Comparison of ENCODE assay signal across 8 mouse cellular contexts in genomic region chr1:172562641-172563464, GRCm38 (mm10). TPM values are rescaled to one million over a fixed set of nuclear protein-coding genes. Genes with fewer than 3 reads are reported as not detected.
DNase-seq lines count a peak whose midpoint lies in the region; ATAC-seq and TF ChIP-seq lines count a peak whose summit lies in the region.

No protein-coding gene starts in this region.

- no peak for TF ChIP-seq EP300 in CH12.LX (IDR thresholded peaks at IDR 0.05; ENCODE audit: low read length)

- 2% methylated on average over 66 of the region's 66 CpGs for WGBS in forebrain, postnatal 0 days
- WGBS in lung, adult 2 months: under 1% methylated on average over 66 of the region's 66 CpGs
- under 1% methylated on average over 66 of the region's 66 CpGs for WGBS in neural tube, embryonic 15.5 days

- in situ Hi-C loops in CH12.LX (cut with MboI; ENCODE audit: low pct_ligation_motif_present, low pct_unique_long_range_greater_than_20kb, low sequenced_read_pairs): no loop called here

- peak; percentile 93 for ATAC-seq in forebrain, postnatal 0 days
- peak; percentile 90 for ATAC-seq in neural tube, embryonic 15.5 days (ENCODE audit: low FRiP score)

- TF ChIP-seq CTCF in CH12.LX (conservative IDR thresholded peaks at IDR 0.05 in 1 of 2, IDR thresholded peaks at IDR 0.05 in 1 of 2; ENCODE audit: low read depth in 2 of 2, low read length in 2 of 2): peak in 1 of 2 experiments; percentile 69; a peak in 2 of 4 replicates
- TF ChIP-seq CTCF in forebrain, postnatal 0 days (IDR thresholded peaks at IDR 0.05; ENCODE audit: low read depth): peak; percentile 79
- peak; percentile 85 for TF ChIP-seq CTCF in layer of hippocampus, adult 2 months (conservative IDR thresholded peaks at IDR 0.05)
- TF ChIP-seq CTCF in lung, adult 2 months (IDR thresholded peaks at IDR 0.05; ENCODE audit: insufficient read depth, low read length): peak; percentile 56

- H3K4me2 ChIP-seq in CH12.LX (ENCODE audit: insufficient read depth, low read depth, poor library complexity, severe bottlenecking): peak overlapping the region; percentile 85
- H3K4me2 ChIP-seq in forebrain, postnatal 0 days (ENCODE audit: low read depth): peak overlapping the region; percentile 97
- peak overlapping the region; percentile 91 for H3K4me2 ChIP-seq in neural tube, embryonic 15.5 days

- DNase-seq in CH12.LX (ENCODE audit: extremely low read depth): peak; percentile 41
- DNase-seq in cerebellum, adult 11 months: peak; percentile 66
- peak; percentile 83 for DNase-seq in forebrain, postnatal 0 days
- peak; percentile 73 for DNase-seq in heart, postnatal 4 days
- DNase-seq in layer of hippocampus, adult 2 months (ENCODE audit: low spot score in 2 of 2): peak; percentile 37 to 61
- DNase-seq in lung, adult 2 months: peak; percentile 81
- DNase-seq in thymus, adult 18-20 months: peak; percentile 37 to 48

- TF ChIP-seq POLR2A in CH12.LX (IDR thresholded peaks at IDR 0.05; ENCODE audit: low read depth, low read length): no peak
- TF ChIP-seq POLR2A in lung, adult 2 months (IDR thresholded peaks at IDR 0.05; ENCODE audit: borderline replicate concordance, extremely low read depth, low read depth, low read length): no peak; the same call in 1 of the 2 replicates

- H3K27me3 ChIP-seq in CH12.LX (replicated peaks): peaks cover 82% of the 10 kb centered on the region
- peaks cover 12% of the 10 kb centered on the region for H3K27me3 ChIP-seq in forebrain, postnatal 0 days (ENCODE audit: insufficient read depth, low read length)
- peaks cover 8% of the 10 kb centered on the region for H3K27me3 ChIP-seq in neural tube, embryonic 15.5 days (replicated peaks)

- peaks cover 0 to 17% of the 10 kb centered on the region in 2 experiments; a peak in 2 of 4 replicates for H3K4me1 ChIP-seq in CH12.LX (ENCODE audit: control insufficient read depth in 1 of 2, insufficient read depth in 2 of 2)
- no peaks in the 10 kb centered on the region for H3K4me1 ChIP-seq in forebrain, postnatal 0 days (ENCODE audit: insufficient read depth)
- H3K4me1 ChIP-seq in lung, adult 2 months (ENCODE audit: control insufficient read depth, insufficient read depth, low read length): peaks cover 8% of the 10 kb centered on the region
- H3K4me1 ChIP-seq in neural tube, embryonic 15.5 days: peaks cover 19% of the 10 kb centered on the region

- H3K4me3 ChIP-seq in CH12.LX (replicated peaks in 1 of 3; ENCODE audit: low read depth in 2 of 3, low read length in 2 of 3, poor library complexity in 1 of 3): peak overlapping the region; percentile 18 to 55 (median 48)
- H3K4me3 ChIP-seq in forebrain, postnatal 0 days (ENCODE audit: low read depth, low read length): peak overlapping the region; percentile 72
- peak overlapping the region; percentile 70 for H3K4me3 ChIP-seq in layer of hippocampus, adult 2 months
- peak overlapping the region; percentile 70 for H3K4me3 ChIP-seq in lung, adult 2 months (replicated peaks; ENCODE audit: extremely low read depth, low read depth, low read length)
- H3K4me3 ChIP-seq in neural tube, embryonic 15.5 days (replicated peaks): peak overlapping the region; percentile 70

- peak; percentile 34 for TF ChIP-seq RAD21 in CH12.LX (IDR thresholded peaks at IDR 0.05; ENCODE audit: low read depth, low read length)

- no peaks in the 10 kb centered on the region for H3K79me2 ChIP-seq in CH12.LX (replicated peaks; ENCODE audit: control insufficient read depth, extremely low read depth, insufficient read depth, poor library complexity, severe bottlenecking)

- dilution Hi-C loops in CH12.LX (cut with MboI; ENCODE audit: extremely low pct_ligation_motif_present, extremely low pct_unique_long_range_greater_than_20kb, low sequenced_read_pairs): no loop called here

- H3K9ac ChIP-seq in CH12.LX (ENCODE audit: insufficient read depth, low read depth): 0 out of 2 replicates have a peak overlapping the region, but pooled peaks have one; percentile 0
- peak overlapping the region; percentile 73 for H3K9ac ChIP-seq in forebrain, postnatal 0 days
- H3K9ac ChIP-seq in neural tube, embryonic 15.5 days (replicated peaks): peak overlapping the region; percentile 72

- H3K36me3 ChIP-seq in CH12.LX (replicated peaks in 1 of 2; ENCODE audit: control insufficient read depth in 1 of 2, insufficient read depth in 1 of 2, low read length in 1 of 2): no peaks in the 10 kb centered on the region
- no peaks in the 10 kb centered on the region for H3K36me3 ChIP-seq in forebrain, postnatal 0 days (ENCODE audit: insufficient read depth)
- H3K36me3 ChIP-seq in neural tube, embryonic 15.5 days: no peaks in the 10 kb centered on the region

- H3K9me3 ChIP-seq in CH12.LX (replicated peaks; ENCODE audit: low read length): no peaks in the 10 kb centered on the region
- H3K9me3 ChIP-seq in forebrain, postnatal 0 days (ENCODE audit: low read length): no peaks in the 10 kb centered on the region
- no peaks in the 10 kb centered on the region for H3K9me3 ChIP-seq in neural tube, embryonic 15.5 days (replicated peaks)

- no peak overlapping the region for H3K27ac ChIP-seq in CH12.LX (ENCODE audit: insufficient read depth, low read depth)
- peak overlapping the region; percentile 21; the same call in 1 of the 2 replicates for H3K27ac ChIP-seq in forebrain, postnatal 0 days (ENCODE audit: low read depth, low read length)
- H3K27ac ChIP-seq in layer of hippocampus, adult 2 months: peak overlapping the region; percentile 79
- H3K27ac ChIP-seq in neural tube, embryonic 15.5 days (replicated peaks): peak overlapping the region; percentile 85

TF ChIP-seq in CH12.LX, 34 proteins besides CTCF, POLR2A, EP300 and RAD21:
- TF ChIP-seq SIN3A (IDR thresholded peaks at IDR 0.05; ENCODE audit: low read length) (0 out of 2 replicates have a peak, but pooled peaks have one; percentile 33), JUN (IDR thresholded peaks at IDR 0.05; ENCODE audit: insufficient read depth, low read depth, low read length) (no peak), SMC3 (IDR thresholded peaks at IDR 0.05; ENCODE audit: low read depth, low read length) (peak; percentile 66), MYC (IDR thresholded peaks at IDR 0.05; ENCODE audit: low read depth, low read length) (no peak)

RNA-seq across cellular contexts. Expression of gene Vsig8, which starts 7.1 kb away (rescaled TPM):
- 0.13 and 0.17 TPM in 2 replicates for total RNA-seq in CH12.LX (2012; rRNA removed)
- not detected in 2 replicates for total RNA-seq in CH12.LX (2014; rRNA removed)
- polyA plus RNA-seq in CH12.LX (2012; ENCODE audit: insufficient read length, low read depth): 0.18 and 0.29 TPM in 2 replicates
- 0.71 and 1.0 TPM in 2 replicates for total RNA-seq in forebrain, postnatal 0 days (2014; rRNA removed)
- polyA plus RNA-seq in forebrain, postnatal 0 days (2015; fragmentation: Nextera tagmentation; extraction: Ambion mirVana): 0.45 and 0.67 TPM in 2 replicates
- under 1 TPM in 1 of 2 experiments, not detected in 1; 0.17 TPM for total RNA-seq in heart, postnatal 4 days (2021)
- total RNA-seq in layer of hippocampus, adult 2 months (2021): under 1 TPM; 0.41 to 0.61 TPM
- 0.37 and 12.5 TPM in 2 replicates for polyA plus RNA-seq in lung, adult 2 months (2012; rRNA removed)
- 1.4 and 1.9 TPM in 2 replicates for polyA plus RNA-seq in neural tube, embryonic 15.5 days (2015; fragmentation: Nextera tagmentation; extraction: Ambion mirVana)

RNA-seq across cellular contexts. Expression of gene Slamf8, which starts 27.5 kb away (rescaled TPM):
- total RNA-seq in CH12.LX (2012; rRNA removed): 0.30 and 0.42 TPM in 2 replicates
- total RNA-seq in CH12.LX (2014; rRNA removed): 1.00 and 1.1 TPM in 2 replicates
- polyA plus RNA-seq in CH12.LX (2012; ENCODE audit: insufficient read length, low read depth): 1.8 and 2.3 TPM in 2 replicates
- not detected in 2 replicates for total RNA-seq in forebrain, postnatal 0 days (2014; rRNA removed)
- polyA plus RNA-seq in forebrain, postnatal 0 days (2015; fragmentation: Nextera tagmentation; extraction: Ambion mirVana): 0.08 TPM in 1 of 2 replicates, not detected in the other
- total RNA-seq in heart, postnatal 4 days (2021): not detected
- not detected for total RNA-seq in layer of hippocampus, adult 2 months (2021)
- 2.0 and 2.9 TPM in 2 replicates for polyA plus RNA-seq in lung, adult 2 months (2012; rRNA removed)
- polyA plus RNA-seq in neural tube, embryonic 15.5 days (2015; fragmentation: Nextera tagmentation; extraction: Ambion mirVana): 0.33 TPM in 1 of 2 replicates, not detected in the other

RNA-seq across cellular contexts. Expression of gene Fcrl6, which starts 39.5 kb away (rescaled TPM):
- total RNA-seq in CH12.LX (2012; rRNA removed) (not detected in 2 replicates), CH12.LX (2014; rRNA removed) (not detected in 2 replicates)
- not detected in 2 replicates for polyA plus RNA-seq in CH12.LX (2012; ENCODE audit: insufficient read length, low read depth)
- total RNA-seq in forebrain, postnatal 0 days (2014; rRNA removed): not detected in 2 replicates
- polyA plus RNA-seq in forebrain, postnatal 0 days (2015; fragmentation: Nextera tagmentation; extraction: Ambion mirVana): 0.18 TPM in 1 of 2 replicates, not detected in the other
- total RNA-seq in heart, postnatal 4 days (2021): not detected
- total RNA-seq in layer of hippocampus, adult 2 months (2021): not detected
- polyA plus RNA-seq in lung, adult 2 months (2012; rRNA removed): not detected in 2 replicates
- polyA plus RNA-seq in neural tube, embryonic 15.5 days (2015; fragmentation: Nextera tagmentation; extraction: Ambion mirVana): 0.22 and 0.27 TPM in 2 replicates

RNA-seq across cellular contexts. Expression of gene Cfap45, which starts 42.3 kb away (rescaled TPM):
- total RNA-seq in CH12.LX (2012; rRNA removed): not detected in 2 replicates
- not detected in 2 replicates for total RNA-seq in CH12.LX (2014; rRNA removed)
- polyA plus RNA-seq in CH12.LX (2012; ENCODE audit: insufficient read length, low read depth): not detected in 2 replicates
- 3.0 and 5.1 TPM in 2 replicates for total RNA-seq in forebrain, postnatal 0 days (2014; rRNA removed)
- polyA plus RNA-seq in forebrain, postnatal 0 days (2015; fragmentation: Nextera tagmentation; extraction: Ambion mirVana): 3.9 and 5.5 TPM in 2 replicates
- 1 to 10 TPM; 3.3 to 3.5 TPM for total RNA-seq in heart, postnatal 4 days (2021)
- total RNA-seq in layer of hippocampus, adult 2 months (2021): 1 to 10 TPM; 4.2 to 4.8 TPM
- polyA plus RNA-seq in lung, adult 2 months (2012; rRNA removed): 7.1 and 7.3 TPM in 2 replicates
- 3.8 and 4.3 TPM in 2 replicates for polyA plus RNA-seq in neural tube, embryonic 15.5 days (2015; fragmentation: Nextera tagmentation; extraction: Ambion mirVana)

Comparison
In these comparisons a context has a peak if more than half of its experiments do, and no peak if none do; other contexts are left out.
1. H3K9ac ChIP-seq: peak in every context shown above with its lines; median percentile 73 in forebrain, postnatal 0 days; 72 in neural tube, embryonic 15.5 days; 0 in CH12.LX.